Mouse (Mus musculus) CH12F3 (cell line): Measurements from ENCODE around the gene Keap1.
"Not testable (repeated sequence)": the region's sequence is repeated elsewhere in the genome, so short reads cannot be mapped to it uniquely, and the experiment has no call there.

Source experiments
- in situ Hi-C: fragments of 300-500 bp; cut with MboI; formaldehyde crosslinking; loops from 2 replicates; pipeline ENCODE4 v1.14.3; 2020; ENCODE audit warnings: low sequenced_read_pairs

Gene Keap1

DNA sequence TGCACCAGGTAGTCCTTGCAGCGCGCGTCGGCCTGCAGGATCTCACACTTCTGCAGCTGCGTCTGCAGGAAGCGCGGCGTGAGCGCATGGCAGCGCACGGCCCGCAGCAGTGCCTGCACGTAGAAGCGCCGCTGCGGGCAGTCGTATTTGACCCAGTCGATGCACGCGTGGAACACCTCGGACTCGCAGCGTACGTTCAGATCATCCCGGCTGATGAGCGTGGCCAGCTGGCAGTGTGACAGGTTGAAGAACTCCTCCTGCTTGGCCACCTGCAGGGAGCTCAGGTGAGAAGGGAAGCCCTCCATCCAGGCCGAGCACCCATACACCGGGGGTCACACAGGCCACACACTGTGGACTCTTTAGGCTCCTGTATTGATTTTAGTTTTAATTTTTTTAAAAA, 5.4 kb downstream of the Keap1 start:
- in situ Hi-C loops, result no loop called here

DNA sequence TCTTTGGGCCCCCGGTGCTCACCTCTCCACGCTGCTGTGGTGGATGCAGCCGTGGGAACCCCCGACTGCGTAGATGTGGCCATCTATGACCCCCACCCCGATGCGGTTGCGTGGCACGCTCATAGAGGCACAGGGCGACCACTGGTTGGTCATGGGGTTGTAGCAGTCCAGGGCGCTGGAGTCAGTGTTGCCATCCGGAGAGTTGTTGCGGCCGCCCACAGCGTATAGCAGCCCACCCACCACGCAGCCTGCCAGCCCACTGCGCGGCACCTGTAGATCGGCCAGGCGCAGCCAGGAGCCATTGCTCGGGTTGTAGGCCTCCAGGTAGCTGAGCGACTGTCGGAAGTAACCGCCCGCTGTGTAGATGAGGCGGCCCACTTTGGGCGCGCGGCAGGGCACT, 5.8 kb downstream of the Keap1 start:
- in situ Hi-C loops, result no loop called here

DNA sequence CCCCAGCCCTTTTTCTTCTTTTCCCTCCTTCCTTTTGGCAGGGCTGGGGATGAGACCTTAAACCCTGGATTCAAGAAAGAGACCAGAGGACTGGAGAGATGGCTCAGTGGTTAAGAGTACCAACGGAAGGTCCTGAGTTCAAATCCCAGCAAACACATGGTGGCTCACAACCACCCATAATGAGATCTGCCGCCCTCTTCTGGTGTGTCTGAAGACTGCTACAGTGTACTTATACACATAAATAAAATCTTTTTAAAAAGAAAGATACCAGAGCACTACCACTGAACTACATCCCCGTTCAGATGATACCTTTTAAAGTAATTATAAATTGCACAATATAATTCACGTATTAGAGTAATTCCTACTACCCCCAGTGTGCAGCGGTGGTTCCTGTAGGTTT, 6.3 kb downstream of the Keap1 start:
- in situ Hi-C loops, result no loop called here

DNA sequence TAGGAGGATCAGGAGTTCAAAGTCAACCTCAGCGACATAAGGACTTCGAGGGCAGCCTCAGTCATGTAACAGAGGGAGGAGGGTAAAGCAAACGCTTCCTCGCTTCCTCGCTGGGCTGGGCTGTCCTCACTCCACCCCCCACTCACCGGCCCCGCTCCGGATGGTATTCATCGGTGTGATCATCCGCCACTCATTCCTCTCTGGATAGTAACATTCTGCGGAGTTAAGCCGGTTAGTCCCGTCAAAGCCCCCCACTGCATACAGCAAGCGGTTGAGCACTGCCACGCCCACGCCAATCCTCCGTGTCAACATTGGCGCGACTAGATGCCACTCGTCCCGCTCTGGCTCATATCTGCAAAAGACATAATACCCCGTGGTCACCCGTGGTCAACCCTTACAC, 7.6 kb downstream of the Keap1 start:
- in situ Hi-C loops, result no loop called here

DNA sequence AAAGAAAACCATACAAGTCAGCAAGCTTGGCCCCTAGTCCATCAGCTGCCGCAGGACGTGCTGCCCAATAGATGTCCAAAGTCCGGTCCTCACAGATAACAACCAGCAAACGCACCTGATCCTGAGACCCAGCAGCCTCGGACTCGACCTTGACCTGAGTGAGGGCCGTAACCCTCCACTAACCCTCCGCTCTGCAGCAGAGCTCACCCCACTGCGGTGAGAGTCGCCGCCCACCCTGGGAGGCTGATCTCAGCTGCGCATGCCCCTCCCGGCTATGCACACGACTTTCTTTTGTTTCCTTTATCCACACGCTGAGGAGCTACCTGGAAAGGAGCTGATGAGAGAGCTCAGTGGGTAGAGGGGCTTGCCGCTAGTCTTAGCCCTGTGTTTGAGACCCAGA, 11.8 kb downstream of the Keap1 start:
- in situ Hi-C loops, result no loop called here

DNA sequence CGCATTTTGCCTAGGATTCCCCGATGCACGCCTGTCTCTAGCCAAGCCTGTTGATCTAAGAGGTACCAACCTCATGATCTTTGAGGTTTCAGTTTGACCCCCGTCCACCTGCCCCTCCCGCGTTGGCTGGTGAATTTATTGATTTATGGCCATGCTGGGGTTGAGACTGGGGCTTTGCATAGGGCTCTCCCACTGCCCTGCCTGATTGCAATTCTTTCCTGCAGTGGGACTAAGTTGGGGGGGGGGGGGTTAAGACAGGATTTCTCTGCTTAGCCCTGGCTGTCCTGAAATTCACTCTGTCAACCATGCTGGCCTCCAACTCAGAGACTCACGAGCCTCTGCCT, 13.8 kb downstream of the Keap1 start:
- in situ Hi-C loops, result no loop called here

DNA sequence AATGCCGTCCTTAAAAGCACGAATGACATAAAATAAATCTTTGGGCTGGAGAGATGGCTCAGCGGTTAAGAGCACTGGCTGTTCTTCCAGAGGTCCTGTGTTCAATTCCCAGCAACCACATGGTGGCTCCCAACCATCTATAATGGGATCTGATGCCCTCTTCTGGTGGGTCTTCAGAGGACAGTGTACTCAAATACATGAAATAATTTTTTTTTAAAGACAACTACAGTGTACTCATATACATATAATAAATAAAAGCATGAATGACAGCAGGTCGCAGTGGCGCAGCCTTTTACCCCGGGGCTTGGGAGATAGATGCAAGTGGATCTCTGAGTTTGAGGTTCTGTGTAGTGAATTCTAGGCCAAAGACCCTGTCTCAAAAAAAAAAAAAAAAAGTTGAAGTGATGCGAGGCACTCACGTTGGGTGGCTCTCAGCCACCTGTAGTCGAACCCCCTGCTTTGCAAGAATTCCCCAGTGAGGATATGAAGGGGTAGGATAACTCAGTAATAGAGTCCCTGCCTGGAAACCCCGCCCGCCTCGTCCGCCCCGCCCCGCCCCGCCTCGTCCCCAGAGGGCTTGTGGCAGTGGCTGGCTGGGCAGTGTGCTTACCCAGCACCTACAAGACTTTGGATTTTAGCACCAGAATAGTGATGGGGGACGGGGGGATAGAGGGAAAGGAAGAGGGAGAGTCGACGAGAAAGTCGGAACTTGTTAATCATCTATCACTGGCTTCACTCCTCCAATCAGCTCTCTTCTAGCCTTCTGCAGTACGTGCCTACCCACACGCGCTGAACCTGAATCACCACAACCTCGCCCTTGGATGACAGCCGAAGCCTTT, 14.4 kb downstream of the Keap1 start:
- in situ Hi-C loops, result no loop called here

DNA sequence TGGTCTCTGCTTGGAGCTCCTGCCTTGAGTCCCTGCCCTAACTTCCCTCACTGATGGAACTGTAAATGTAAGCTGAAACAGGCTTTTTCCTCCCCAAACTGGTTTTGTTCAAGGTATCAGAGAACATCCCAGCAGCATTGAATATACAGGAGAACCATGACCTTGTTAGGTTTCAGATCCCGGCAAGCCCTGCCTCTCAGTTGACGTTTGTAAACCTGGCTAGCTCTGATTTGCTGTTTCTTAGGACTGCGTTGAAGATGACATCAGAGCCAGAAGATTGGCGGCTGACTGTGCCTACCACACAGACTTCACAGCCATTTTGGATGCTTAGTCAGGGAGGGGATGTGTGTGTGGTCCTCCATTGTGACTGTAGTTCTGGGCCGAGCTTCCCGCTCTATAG, 15.3 kb downstream of the Keap1 start:
- in situ Hi-C loops, result no loop called here

DNA sequence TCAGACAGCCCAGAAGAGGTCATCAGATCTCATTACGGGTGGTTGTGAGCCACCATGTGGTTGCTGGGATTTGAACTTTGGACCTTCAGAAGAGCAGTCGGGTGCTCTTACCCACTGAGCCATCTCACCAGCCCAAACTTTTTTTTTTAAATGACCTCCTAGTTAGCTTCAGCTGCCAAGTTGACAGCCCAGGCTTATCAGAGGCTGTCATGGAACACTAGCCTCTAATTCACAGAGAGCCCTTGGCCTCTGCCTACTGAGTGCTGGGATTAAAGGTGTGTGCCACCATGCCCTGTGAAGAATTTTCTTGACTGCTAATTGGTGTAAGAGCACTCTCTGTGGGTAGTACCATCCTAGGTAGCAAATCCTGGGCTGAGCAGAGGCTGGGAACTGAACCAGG, 15.7 kb downstream of the Keap1 start:
- in situ Hi-C loops, result not testable (repeated sequence)

DNA sequence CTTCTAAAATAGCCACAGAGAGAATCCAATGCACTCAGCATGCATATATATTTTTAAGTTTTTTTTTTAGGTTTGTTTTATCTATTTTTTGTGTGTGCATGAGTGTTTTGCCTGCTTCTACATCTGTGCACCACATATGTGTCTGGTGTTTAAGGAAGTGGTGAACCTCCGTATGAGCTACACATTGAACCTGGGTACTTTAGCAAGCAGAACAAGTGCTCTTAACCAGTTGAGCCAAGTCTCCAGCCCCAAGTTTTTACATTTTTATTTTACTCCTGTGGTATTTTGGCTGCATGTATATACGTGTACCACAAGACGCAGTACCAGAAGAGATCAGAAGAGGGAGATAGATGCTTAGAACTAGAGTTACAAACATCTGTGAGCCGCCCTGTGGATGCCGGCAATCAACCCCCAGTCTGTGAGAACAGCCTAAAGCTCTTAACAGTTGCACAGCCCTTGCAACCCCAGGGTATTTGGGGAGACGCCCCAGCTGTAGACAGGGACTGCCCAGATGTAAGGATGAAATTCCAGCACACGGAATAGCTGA, 17.7 kb downstream of the Keap1 start:
- in situ Hi-C loops, result no loop called here

DNA sequence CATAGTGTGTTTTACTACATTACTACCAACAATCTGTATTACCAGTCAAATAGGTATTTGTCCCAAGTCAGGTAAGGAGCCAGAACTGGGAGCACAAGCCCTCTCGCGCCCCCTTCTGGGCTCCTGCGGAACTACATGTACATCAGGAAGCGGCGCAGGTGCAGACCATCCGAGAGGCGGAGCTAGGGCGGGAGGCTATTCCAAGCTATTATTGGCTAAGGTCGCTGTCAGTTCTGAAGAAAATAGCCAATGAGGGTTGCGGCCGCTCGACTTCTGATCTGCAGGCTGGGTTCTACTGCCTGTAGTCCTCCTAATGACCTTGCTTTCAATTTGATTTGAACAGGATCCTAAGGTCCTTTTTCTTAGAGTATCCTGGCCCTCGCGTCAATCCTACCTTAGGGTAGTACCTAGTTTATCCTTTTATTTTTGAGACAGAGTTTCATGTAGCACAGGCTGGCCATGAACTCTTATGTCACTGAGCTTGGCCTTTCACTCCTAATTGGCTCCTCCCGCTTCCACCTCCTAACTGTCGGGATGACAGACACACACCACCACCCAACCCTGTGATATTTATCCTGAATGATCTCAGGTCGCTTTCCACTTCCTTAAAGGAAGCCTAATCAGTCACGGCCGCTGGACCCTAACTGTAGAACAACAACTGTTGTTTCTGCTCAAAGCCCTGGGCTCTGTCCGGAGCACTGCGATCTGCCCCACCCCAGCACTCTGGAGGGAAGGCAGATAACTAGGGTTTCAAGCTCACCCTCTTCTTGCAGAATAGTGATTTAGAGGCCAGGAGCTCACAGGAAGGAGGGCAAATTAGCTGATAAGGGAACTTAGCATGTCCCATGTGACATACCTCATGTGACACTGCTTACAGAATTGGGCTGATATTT, 18.4 kb downstream of the Keap1 start:
- in situ Hi-C loops, result no loop called here

DNA sequence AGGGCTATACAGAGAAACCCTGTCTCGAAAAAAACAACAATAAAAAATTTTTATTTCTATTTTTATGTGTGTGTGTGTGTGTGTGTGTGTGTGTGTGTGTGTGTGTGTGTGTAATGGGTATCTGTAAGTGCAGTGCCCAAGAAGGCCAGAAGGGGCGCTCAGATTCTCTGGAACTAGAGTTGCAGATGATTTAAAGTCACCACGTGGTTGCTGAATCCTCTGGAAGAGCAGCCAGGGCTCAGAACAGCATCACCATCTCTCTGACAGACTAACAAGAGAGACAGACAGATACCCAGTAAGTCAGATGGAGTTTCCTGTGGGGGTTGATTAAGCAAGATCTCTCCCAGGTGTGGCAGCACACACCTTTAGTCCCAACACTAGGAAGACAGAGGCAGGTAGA, 19.3 kb downstream of the Keap1 start:
- in situ Hi-C loops, result no loop called here

DNA sequence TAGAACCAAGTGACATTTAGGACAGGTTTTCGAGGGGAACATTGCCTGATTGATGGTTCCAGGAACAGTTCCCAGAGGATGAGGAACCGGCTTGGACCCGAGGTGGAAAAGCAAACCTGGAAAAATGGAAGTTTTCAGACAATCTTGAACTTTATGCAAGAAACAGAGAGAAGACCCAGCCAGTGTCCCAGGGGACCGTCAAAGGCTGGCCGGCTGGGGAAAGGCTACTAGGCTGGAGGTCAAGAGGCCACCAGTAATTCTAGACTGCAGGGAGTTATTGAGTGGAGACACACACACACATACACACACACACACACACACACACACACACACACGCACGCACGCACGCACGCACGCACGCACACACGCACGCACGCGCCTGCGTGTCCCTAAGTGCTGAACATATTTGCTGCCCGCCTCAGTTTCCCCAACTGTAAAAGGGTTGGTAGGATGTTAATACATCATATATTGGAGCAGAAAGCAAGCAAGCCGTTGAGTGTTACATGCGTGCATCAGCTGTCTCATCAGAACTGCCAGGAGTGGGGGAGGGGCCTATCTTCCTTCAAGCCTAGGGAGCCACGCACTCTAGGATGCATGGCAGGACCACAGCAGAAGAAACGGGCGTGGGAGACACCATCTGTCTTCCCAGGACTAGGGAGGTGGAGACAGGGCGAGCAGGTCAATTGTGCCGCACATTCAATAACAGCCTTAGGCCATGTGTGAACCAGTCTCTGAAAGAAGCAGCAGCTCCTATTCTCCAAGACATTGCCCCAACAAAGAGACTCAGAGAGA, 22.9 kb downstream of the Keap1 start:
- in situ Hi-C loops, result no loop called here

DNA sequence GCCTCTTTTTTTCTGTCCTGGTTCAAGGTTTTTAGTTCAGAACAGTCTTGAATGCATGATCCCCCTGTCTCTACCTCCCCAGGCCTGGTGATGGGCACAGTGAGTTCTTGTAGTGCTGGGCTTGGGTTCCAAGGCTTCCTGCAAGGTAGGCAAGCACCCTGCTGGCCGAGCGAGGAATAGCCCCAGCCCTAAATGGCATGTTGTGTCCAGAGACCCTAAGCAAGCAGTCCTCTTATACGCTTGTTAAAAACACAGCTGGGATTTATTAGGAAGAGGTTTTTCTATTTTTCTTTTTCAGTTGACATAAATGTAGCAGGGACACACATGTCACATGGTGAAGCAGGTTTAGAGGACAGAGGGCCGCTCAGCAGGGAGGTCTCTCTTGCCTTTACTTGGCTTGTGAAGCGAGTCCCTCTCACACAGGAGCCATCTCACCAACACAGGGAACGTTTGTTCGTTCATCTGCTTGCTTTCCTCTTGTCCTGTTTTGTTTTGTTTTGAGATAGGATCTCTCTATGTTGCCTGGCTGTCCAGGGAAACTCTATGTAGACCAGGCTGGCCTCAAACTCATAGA, 25.5 kb downstream of the Keap1 start:
- in situ Hi-C loops, result no loop called here

DNA sequence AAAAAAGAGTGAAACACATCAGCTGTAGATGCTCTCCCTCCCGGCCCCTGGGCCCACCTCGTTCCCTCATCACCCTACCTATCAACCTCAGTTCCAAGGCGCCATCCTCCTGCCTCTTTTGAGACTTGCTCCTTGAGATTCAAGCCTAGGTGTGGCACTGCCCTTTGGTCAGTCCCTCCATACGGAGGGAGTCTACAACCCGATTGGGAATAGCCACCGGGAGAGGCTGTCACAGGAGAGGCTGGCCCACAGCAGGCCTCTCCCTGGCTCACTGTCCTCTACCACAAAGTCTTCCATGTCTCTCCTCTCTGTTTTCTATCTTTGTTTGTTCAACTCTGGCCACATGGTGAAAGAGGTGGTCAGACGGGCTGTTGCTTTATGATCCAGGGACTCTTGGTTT, 27.5 kb downstream of the Keap1 start:
- in situ Hi-C loops, result no loop called here

DNA sequence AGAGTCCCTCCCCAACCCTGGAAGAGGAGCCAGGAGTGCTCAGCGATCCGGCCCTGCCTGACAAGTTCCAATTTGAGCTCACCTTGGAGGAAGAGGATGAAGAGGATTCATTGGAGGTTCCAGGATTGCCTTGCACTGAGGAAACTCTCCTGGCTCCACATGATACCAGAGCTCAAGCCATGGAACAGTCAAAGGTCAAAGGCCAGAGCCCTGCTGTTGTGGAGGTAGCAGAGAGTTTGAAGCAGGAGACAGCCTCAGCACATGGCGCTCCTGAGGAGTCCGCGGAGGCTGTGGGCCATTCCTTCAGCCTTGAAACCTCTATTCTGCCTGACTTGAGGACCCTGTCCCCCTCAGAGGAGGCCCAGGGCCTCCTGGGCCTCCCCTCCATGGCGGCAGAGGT, 28.3 kb downstream of the Keap1 start:
- in situ Hi-C loops, result no loop called here

DNA sequence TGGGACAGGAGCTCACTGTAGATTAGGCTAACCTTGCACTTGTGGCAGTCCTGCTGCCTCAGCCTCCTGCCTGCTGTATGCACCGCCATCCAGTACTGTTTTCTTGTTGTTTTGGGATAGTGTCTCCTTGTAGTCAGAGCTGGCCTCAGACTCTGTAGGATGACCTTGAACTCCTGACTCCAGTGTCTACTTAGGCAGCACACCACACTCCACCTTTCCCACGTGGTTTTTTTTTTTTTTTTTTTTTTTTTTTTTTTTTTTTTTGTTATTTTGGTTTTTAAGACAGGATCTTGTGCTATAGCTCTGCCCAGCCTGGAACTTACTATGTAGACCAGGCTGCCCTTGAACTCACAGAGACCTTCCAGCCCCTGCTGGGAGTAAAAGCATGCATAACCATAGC, 30.5 kb downstream of the Keap1 start:
- in situ Hi-C loops, result no loop called here

DNA sequence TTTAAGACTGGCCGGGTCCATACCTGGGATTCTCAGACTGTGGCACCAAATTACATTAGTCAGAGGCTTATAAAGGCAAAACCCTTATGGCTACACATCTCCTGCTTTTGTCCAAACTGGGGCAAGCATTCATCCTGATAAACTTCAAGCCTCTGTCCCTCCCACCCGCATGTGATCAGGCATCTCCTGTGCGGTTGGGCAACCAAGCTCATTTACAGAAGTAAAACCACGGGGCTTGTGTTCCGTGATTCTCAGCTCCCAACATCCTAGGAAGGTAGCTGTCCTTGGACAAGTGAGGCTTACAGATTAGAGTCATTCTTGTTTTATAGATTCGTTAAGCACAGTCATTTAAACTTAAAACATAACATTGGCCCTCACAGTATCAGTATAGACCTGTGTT, 32.3 kb downstream of the Keap1 start:
- in situ Hi-C loops, result no loop called here

DNA sequence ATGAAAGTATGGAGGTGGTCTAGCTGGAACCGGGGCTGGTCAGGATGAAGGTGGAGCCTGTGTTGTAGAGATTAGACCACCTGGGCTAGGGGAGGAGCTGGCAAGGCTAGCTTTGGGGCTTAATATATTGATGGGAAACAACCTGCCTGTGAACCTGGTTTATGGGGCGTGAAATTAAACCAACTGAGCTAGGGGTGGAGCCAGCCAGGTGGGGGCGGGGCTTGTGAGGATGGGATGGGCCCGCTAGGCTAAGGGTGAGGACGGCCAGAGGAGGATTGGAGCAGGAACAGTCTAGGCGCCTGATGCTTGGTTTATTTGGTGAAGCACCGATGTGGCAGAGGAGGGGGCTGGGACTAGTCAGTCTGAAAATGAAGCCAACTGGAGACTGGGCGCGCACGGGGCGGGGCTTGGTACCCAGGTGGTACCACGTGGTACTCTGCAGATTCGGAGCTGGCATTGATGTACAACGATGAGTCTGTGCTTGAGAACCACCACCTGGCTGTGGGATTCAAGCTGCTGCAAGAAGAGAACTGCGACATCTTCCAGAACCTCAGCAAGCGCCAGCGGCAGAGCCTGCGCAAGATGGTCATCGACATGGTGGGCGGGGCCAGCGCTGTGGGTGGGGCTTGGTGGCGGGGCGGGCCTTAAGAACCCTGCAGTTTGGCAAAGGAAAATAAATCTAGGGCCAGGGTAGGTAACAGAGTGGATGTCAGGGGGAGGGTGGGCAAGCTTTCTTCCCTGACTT, 34.5 kb downstream of the Keap1 start:
- in situ Hi-C loops, result no loop called here

DNA sequence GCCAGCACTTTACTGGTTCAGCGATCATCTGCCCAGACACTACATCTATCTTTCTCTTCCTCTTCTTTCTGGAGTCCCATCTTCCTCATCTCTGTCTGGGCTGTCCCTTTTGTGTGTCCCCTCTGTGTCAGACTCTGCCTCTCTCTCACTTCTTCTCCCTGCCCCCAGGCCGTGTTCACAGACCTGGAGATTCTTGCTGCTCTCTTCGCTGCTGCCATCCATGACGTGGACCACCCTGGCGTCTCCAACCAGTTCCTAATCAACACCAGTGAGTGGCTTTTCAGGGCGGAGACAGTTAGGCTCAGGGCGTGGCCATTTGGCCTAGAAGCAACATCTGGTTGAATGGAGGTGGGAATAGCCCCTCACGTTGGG, 35.0 kb downstream of the Keap1 start:
- in situ Hi-C loops, result no loop called here
